Mouse (Mus musculus): ENCODE results near the gene Ghr. TPM values are rescaled to one million over a fixed set of nuclear protein-coding genes. Genes with fewer than 3 reads are reported as not detected.

Ghr gene
- polyA plus RNA-seq, 1 experiment from 2014 or later: not detected

GRCm38 (mm10) chr15:3569178-3569903 is 14.0 kb downstream of the Ghr start:
- no peaks in the 10 kb centered on the region for H3K36me3 ChIP-seq (ENCODE audit: inconsistent target)
- H3K27ac ChIP-seq: no peak overlapping the region
- no peaks in the 10 kb centered on the region for H3K79me2 ChIP-seq (ENCODE audit: inconsistent target)
- WGBS (ENCODE audit: missing documents): 89% methylated on average over 2 of the region's 2 CpGs
- no peak overlapping the region for H3K4me3 ChIP-seq (ENCODE audit: inconsistent target)

- WGBS (ENCODE audit: missing documents): 82% methylated on average over 4 of the region's 4 CpGs
- Histone ChIP-seq H3K36me3 (ENCODE audit: inconsistent target) (no peaks in the 10 kb centered on the region), H3K79me2 (ENCODE audit: inconsistent target) (no peaks in the 10 kb centered on the region), H3K4me3 (ENCODE audit: inconsistent target) (no peak overlapping the region), H3K27ac (no peak overlapping the region)
Measured at GRCm38 (mm10) chr15:3564570-3564969, 18.7 kb downstream of the Ghr start.

- Histone ChIP-seq H3K79me2 (ENCODE audit: inconsistent target) (no peaks in the 10 kb centered on the region), H3K36me3 (ENCODE audit: inconsistent target) (no peaks in the 10 kb centered on the region), H3K4me3 (ENCODE audit: inconsistent target) (no peak overlapping the region), H3K27ac (no peak overlapping the region)
- 81% methylated on average over 7 of the region's 7 CpGs for WGBS (ENCODE audit: missing documents)
Measured at GRCm38 (mm10) chr15:3563929-3564516, 19.3 kb downstream of the Ghr start.

- H3K36me3 ChIP-seq (ENCODE audit: inconsistent target): no peaks in the 10 kb centered on the region
- no peak overlapping the region for H3K4me3 ChIP-seq (ENCODE audit: inconsistent target)
- no peak overlapping the region for H3K27ac ChIP-seq
- H3K79me2 ChIP-seq (ENCODE audit: inconsistent target): no peaks in the 10 kb centered on the region
- 88% methylated on average over 1 of the region's 1 CpGs for WGBS (ENCODE audit: missing documents)
Measured at GRCm38 (mm10) chr15:3563473-3563872, 19.8 kb downstream of the Ghr start.

GRCm38 (mm10) chr15:3558524-3558923 is 24.8 kb downstream of the Ghr start:
- H3K4me3 ChIP-seq (ENCODE audit: inconsistent target): no peak overlapping the region
- no peaks in the 10 kb centered on the region for H3K79me2 ChIP-seq (ENCODE audit: inconsistent target)
- no peaks in the 10 kb centered on the region for H3K36me3 ChIP-seq (ENCODE audit: inconsistent target)
- 76% methylated on average over 3 of the region's 3 CpGs for WGBS (ENCODE audit: missing documents)
- H3K27ac ChIP-seq: no peak overlapping the region

GRCm38 (mm10) chr15:3544289-3544688 is 39.0 kb downstream of the Ghr start:
- Histone ChIP-seq H3K36me3 (ENCODE audit: inconsistent target) (no peaks in the 10 kb centered on the region), H3K4me3 (ENCODE audit: inconsistent target) (no peak overlapping the region), H3K27ac (no peak overlapping the region), H3K79me2 (ENCODE audit: inconsistent target) (no peaks in the 10 kb centered on the region)
- 89% methylated on average over 2 of the region's 2 CpGs for WGBS (ENCODE audit: missing documents)

- 93% methylated on average over 3 of the region's 3 CpGs for WGBS (ENCODE audit: missing documents)
- Histone ChIP-seq H3K27ac (no peak overlapping the region), H3K36me3 (ENCODE audit: inconsistent target) (no peaks in the 10 kb centered on the region), H3K4me3 (ENCODE audit: inconsistent target) (no peak overlapping the region), H3K79me2 (ENCODE audit: inconsistent target) (no peaks in the 10 kb centered on the region)
Measured at GRCm38 (mm10) chr15:3536309-3536900, 46.9 kb downstream of the Ghr start.

- H3K27ac ChIP-seq: no peak overlapping the region
- no peaks in the 10 kb centered on the region for H3K79me2 ChIP-seq (ENCODE audit: inconsistent target)
- no peak overlapping the region for H3K4me3 ChIP-seq (ENCODE audit: inconsistent target)
- 82% methylated on average over 1 of the region's 1 CpGs for WGBS (ENCODE audit: missing documents)
- H3K36me3 ChIP-seq (ENCODE audit: inconsistent target): no peaks in the 10 kb centered on the region
Measured at GRCm38 (mm10) chr15:3514027-3514426, 69.3 kb downstream of the Ghr start.

GRCm38 (mm10) chr15:3512380-3512779 is 70.9 kb downstream of the Ghr start:
- Histone ChIP-seq H3K36me3 (ENCODE audit: inconsistent target) (no peaks in the 10 kb centered on the region), H3K27ac (no peak overlapping the region), H3K79me2 (ENCODE audit: inconsistent target) (no peaks in the 10 kb centered on the region), H3K4me3 (ENCODE audit: inconsistent target) (no peak overlapping the region)
- WGBS (ENCODE audit: missing documents): 77% methylated on average over 1 of the region's 1 CpGs

- Histone ChIP-seq H3K36me3 (ENCODE audit: inconsistent target) (no peaks in the 10 kb centered on the region), H3K4me3 (ENCODE audit: inconsistent target) (no peak overlapping the region), H3K79me2 (ENCODE audit: inconsistent target) (no peaks in the 10 kb centered on the region), H3K27ac (no peak overlapping the region)
- WGBS (ENCODE audit: missing documents): 88% methylated on average over 2 of the region's 2 CpGs
Measured at GRCm38 (mm10) chr15:3511639-3512171, 71.6 kb downstream of the Ghr start.

GRCm38 (mm10) chr15:3509089-3509488 is 74.2 kb downstream of the Ghr start:
- WGBS (ENCODE audit: missing documents): 92% methylated on average over 3 of the region's 3 CpGs
- Histone ChIP-seq H3K36me3 (ENCODE audit: inconsistent target) (no peaks in the 10 kb centered on the region), H3K79me2 (ENCODE audit: inconsistent target) (no peaks in the 10 kb centered on the region)

GRCm38 (mm10) chr15:3507329-3507728 is 76.0 kb downstream of the Ghr start:
- no peaks in the 10 kb centered on the region for H3K36me3 ChIP-seq (ENCODE audit: inconsistent target)
- no peak overlapping the region for H3K4me3 ChIP-seq (ENCODE audit: inconsistent target)
- no peaks in the 10 kb centered on the region for H3K79me2 ChIP-seq (ENCODE audit: inconsistent target)
- H3K27ac ChIP-seq: no peak overlapping the region
- WGBS (ENCODE audit: missing documents): 85% methylated on average over 2 of the region's 2 CpGs

More at GRCm38 (mm10) chr15:3509089-3509488, 74.2 kb downstream of the Ghr start:
- no peak overlapping the region for H3K4me3 ChIP-seq (ENCODE audit: inconsistent target)
- no peak overlapping the region for H3K27ac ChIP-seq

- H3K79me2 ChIP-seq (ENCODE audit: inconsistent target): no peaks in the 10 kb centered on the region
- no peak overlapping the region for H3K27ac ChIP-seq
- no peak overlapping the region for H3K4me3 ChIP-seq (ENCODE audit: inconsistent target)
- 85% methylated on average over 5 of the region's 5 CpGs for WGBS (ENCODE audit: missing documents)
- H3K36me3 ChIP-seq (ENCODE audit: inconsistent target): no peaks in the 10 kb centered on the region
Measured at GRCm38 (mm10) chr15:3504700-3505099, 78.6 kb downstream of the Ghr start.

- Histone ChIP-seq H3K79me2 (ENCODE audit: inconsistent target) (no peaks in the 10 kb centered on the region), H3K4me3 (ENCODE audit: inconsistent target) (no peak overlapping the region), H3K27ac (no peak overlapping the region), H3K36me3 (ENCODE audit: inconsistent target) (no peaks in the 10 kb centered on the region)
- 93% methylated on average over 3 of the region's 3 CpGs for WGBS (ENCODE audit: missing documents)
Measured at GRCm38 (mm10) chr15:3501683-3502082, 81.6 kb downstream of the Ghr start.

GRCm38 (mm10) chr15:3499020-3499419 is 84.3 kb downstream of the Ghr start:
- 93% methylated on average over 1 of the region's 1 CpGs for WGBS (ENCODE audit: missing documents)
- no peak overlapping the region for H3K27ac ChIP-seq
- no peaks in the 10 kb centered on the region for H3K79me2 ChIP-seq (ENCODE audit: inconsistent target)
- no peak overlapping the region for H3K4me3 ChIP-seq (ENCODE audit: inconsistent target)
- no peaks in the 10 kb centered on the region for H3K36me3 ChIP-seq (ENCODE audit: inconsistent target)
